Mouse (Mus musculus) thymus, adult 2 months (tissue): ENCODE measurements at regions not wholly inside any gene's neighbourhood (a gene's known extent, or its start where the extent isn't known, plus 50 kb on each side); places are given as distances from the start of the nearest gene placed in this dataset.

ENCODE experiments used
- CTCF ChIP-seq: fragments of 200-500 bp; IDR thresholded peaks from 2 replicates; pipeline ENCODE4 v1.5.1; 2012; ENCODE audit warnings: mild to moderate bottlenecking, control low read depth, low read length, moderate library complexity, borderline replicate concordance; ENCODE audit not compliant: control insufficient read depth, poor library complexity, insufficient read depth; ENCODE audit errors: extremely low read depth
- POLR2A ChIP-seq: fragments of 200-500 bp; IDR thresholded peaks from 2 replicates; pipeline ENCODE4 v1.6.1; 2012; ENCODE audit warnings: mild to moderate bottlenecking, low read length, control low read depth, moderate library complexity; ENCODE audit not compliant: control insufficient read depth, poor library complexity, insufficient read depth; ENCODE audit errors: extremely low read depth

DNA sequence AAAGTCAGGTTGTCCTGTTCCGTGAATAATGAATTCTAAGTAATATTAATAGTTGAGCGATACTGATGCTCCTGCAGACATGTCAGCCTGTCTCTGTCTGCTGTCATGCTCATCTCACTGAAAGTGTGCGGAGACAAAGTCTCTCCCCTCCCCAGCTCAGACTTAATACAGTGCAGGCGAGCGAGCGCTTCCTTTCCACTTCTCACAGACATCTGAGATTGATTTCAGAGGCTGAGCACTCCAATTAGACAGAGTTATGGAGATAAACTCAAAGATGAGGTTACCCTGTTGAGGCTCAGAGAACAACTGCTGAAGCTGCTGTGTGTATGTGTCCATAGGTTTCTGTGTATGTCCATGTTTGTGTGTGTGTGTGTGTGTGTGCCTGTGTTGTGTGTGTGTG, 668.7 kb upstream of the 3110018I06Rik start:
- TF ChIP-seq POLR2A (no peak), CTCF (no peak)
